Mouse (Mus musculus) intestine, embryonic 16.5 days (tissue): ENCODE measurements around the gene Gm2030. TPM values are rescaled to one million over a fixed set of nuclear protein-coding genes. Genes with fewer than 3 reads are reported as not detected.
"Not testable (repeated sequence)": the region's sequence is repeated elsewhere in the genome, so short reads cannot be mapped to it uniquely, and the experiment has no call there.

Experiments used
- ATAC-seq: fragments of 200-750 bp; cut with Nextera tagmentation; 2 replicates; pipeline ENCODE4 v1.8.0; 2017; ENCODE audit warnings: moderate TSS enrichment, moderate library complexity
- H3K27ac ChIP-seq: fragments of 300-500 bp; sonication (generic); 2 replicates; pipeline ENCODE4 v1.5.1; 2014; ENCODE audit warnings: mild to moderate bottlenecking, low read length
- H3K27me3 ChIP-seq: fragments of 300-500 bp; sonication (generic); replicated peaks from 2 replicates; pipeline ENCODE4 v1.6.1; 2014; ENCODE audit warnings: low read length, control low read depth, mixed read lengths; ENCODE audit not compliant: control insufficient read depth, insufficient read depth
- H3K36me3 ChIP-seq: fragments of 300-500 bp; sonication (generic); 2 replicates; pipeline ENCODE4 v1.6.1; 2014; ENCODE audit warnings: low read length, control low read depth; ENCODE audit not compliant: control insufficient read depth, insufficient read depth
- H3K4me1 ChIP-seq: fragments of 300-500 bp; sonication (generic); 2 replicates; pipeline ENCODE4 v1.6.1; 2014; ENCODE audit warnings: low read length, control low read depth, mixed read lengths; ENCODE audit not compliant: control insufficient read depth, insufficient read depth
- H3K4me2 ChIP-seq: fragments of 300-500 bp; sonication (generic); 2 replicates; pipeline ENCODE4 v1.6.1; 2014; ENCODE audit warnings: low read depth, low read length, control low read depth
- H3K4me3 ChIP-seq: fragments of 300-500 bp; sonication (generic); 2 replicates; pipeline ENCODE4 v1.5.1; 2014; ENCODE audit warnings: mild to moderate bottlenecking, low read length
- H3K9ac ChIP-seq: fragments of 300-500 bp; sonication (generic); 2 replicates; pipeline ENCODE4 v1.6.1; 2014; ENCODE audit warnings: low read depth, low read length
- H3K9me3 ChIP-seq: fragments of 300-500 bp; sonication (generic); 2 replicates; pipeline ENCODE4 v1.6.1; 2016; ENCODE audit warnings: low read length, control low read depth; ENCODE audit not compliant: control insufficient read depth
- whole genome bisulfite sequencing: fragments of 180-500 bp; shearing (Covaris S2); extraction: QIAGEN DNeasy Blood & Tissue Kit; methylation state at CpG from one replicate; pipeline ENCODE4 v1.1.7; 2014; 5-methylcytosine and 5-hydroxymethylcytosine counted together
- polyA plus RNA-seq: library from polyadenylated mRNA; unstranded; fragments of >200 nt; fragmentation: Nextera tagmentation; extraction: Ambion mirVana; gene quantifications from 2 replicates; pipeline ENCODE4 v1.2.1, GENCODE M21; 2015

Gene Gm2030
- not detected in 2 replicates for polyA plus RNA-seq

- not testable (repeated sequence) for H3K4me2 ChIP-seq, H3K4me1 ChIP-seq, H3K9me3 ChIP-seq, ATAC-seq, H3K9ac ChIP-seq, H3K4me3 ChIP-seq, H3K27me3 ChIP-seq, H3K36me3 ChIP-seq, H3K27ac ChIP-seq
- WGBS = 70% methylated on average over 3 of the region's 4 CpGs
Observed at GRCm38 (mm10) chrX:26309944-26310343, at the start of gene Gm2030. Gene Gm2030, minus strand, starts transcription at chrX:26310044.

Other genes starting within 250 kb of the Gm2030 start
- not detected in 2 replicates for gene Gm2012, start 78.7 kb downstream of the Gm2030 start, polyA plus RNA-seq
- gene Slx, start 235.5 kb upstream of the Gm2030 start, polyA plus RNA-seq = not detected in 2 replicates